In genomic region chr13:63542796-63543384, GRCm38 (mm10) we compare ENCODE assay signal across 23 mouse cellular contexts. TPM values are rescaled to one million over a fixed set of nuclear protein-coding genes. Genes with fewer than 3 reads are reported as not detected.
DNase-seq lines count a peak whose midpoint lies in the region; ATAC-seq and TF ChIP-seq lines count a peak whose summit lies in the region.
"Had no signal": no experiment of that assay in that cellular context is flagged by ENCODE, and none has a peak within 500 bp of the region (broad histone marks: within the 10 kb centered on the region; RNA-seq: fewer than 3 reads in every experiment).

No protein-coding gene starts in this region.

- H3K9ac ChIP-seq in forebrain, postnatal 0 days, result no peak overlapping the region
- H3K9ac ChIP-seq in forebrain, embryonic 14.5 days (ENCODE audit: low read length), result no peak overlapping the region
- H3K9ac ChIP-seq: heart, embryonic 15.5 days; limb, embryonic 15.5 days; liver, embryonic 14.5 days; lung, embryonic 14.5 days; midbrain, embryonic 13.5 days; neural tube, embryonic 12.5 days; stomach, embryonic 15.5 days had no signal

- no peak overlapping the region for H3K4me2 ChIP-seq in forebrain, postnatal 0 days (ENCODE audit: low read depth)
- peak overlapping the region; percentile 6; the same call in 1 of the 2 replicates for H3K4me2 ChIP-seq in forebrain, embryonic 14.5 days (ENCODE audit: low read length)
- H3K4me2 ChIP-seq: heart, embryonic 15.5 days; limb, embryonic 15.5 days; lung, embryonic 14.5 days; midbrain, embryonic 13.5 days; neural tube, embryonic 12.5 days; stomach, embryonic 15.5 days had no signal

- no peak for ATAC-seq in forebrain, postnatal 0 days
- ATAC-seq in forebrain, embryonic 14.5 days, result peak; percentile 54
- no peak for ATAC-seq in megakaryocyte progenitor cell, adult 5-6 weeks (replicated peaks; ENCODE audit: poor library complexity)
- ATAC-seq: midbrain, embryonic 13.5 days had no signal

- H3K4me3 ChIP-seq in forebrain, embryonic 10.5 days, result no peak overlapping the region
- no peak overlapping the region for H3K4me3 ChIP-seq in forebrain, postnatal 0 days (ENCODE audit: low read depth, low read length)
- no peak overlapping the region for H3K4me3 ChIP-seq in layer of hippocampus, adult 2 months
- H3K4me3 ChIP-seq in forebrain, embryonic 14.5 days (ENCODE audit: low read depth, low read length), result no peak overlapping the region
- H3K4me3 ChIP-seq: gastrocnemius, adult 2 months; heart, embryonic 15.5 days; limb, embryonic 15.5 days; megakaryocyte, embryonic 14.5 days; midbrain, embryonic 13.5 days; neural tube, embryonic 12.5 days; stomach, embryonic 15.5 days had no signal

- H3K27ac ChIP-seq in forebrain, embryonic 10.5 days, result peak overlapping the region; percentile 49; the same call in 1 of the 2 replicates
- H3K27ac ChIP-seq in forebrain, postnatal 0 days (ENCODE audit: low read depth, low read length), result no peak overlapping the region
- peak overlapping the region; percentile 74 for H3K27ac ChIP-seq in layer of hippocampus, adult 2 months
- no peak overlapping the region for H3K27ac ChIP-seq in forebrain, embryonic 14.5 days (ENCODE audit: low read depth, low read length)
- H3K27ac ChIP-seq: gastrocnemius, adult 2 months; heart, embryonic 15.5 days; limb, embryonic 15.5 days; liver, embryonic 14.5 days; midbrain, embryonic 13.5 days; neural tube, embryonic 12.5 days; stomach, embryonic 15.5 days had no signal

- no peak for DNase-seq in forebrain, embryonic 10.5 days (ENCODE audit: extremely low spot score, low spot score)
- DNase-seq in forebrain, postnatal 0 days, result no peak
- DNase-seq in kidney, adult 18-20 months, result peak; percentile 17
- DNase-seq in kidney, postnatal 10 days, result no peak
- peak in 1 of 2 experiments; percentile 17 for DNase-seq in layer of hippocampus, adult 2 months (ENCODE audit: low spot score in 2 of 2)
- no peak for DNase-seq in layer of hippocampus, adult 11-12 months (ENCODE audit: low spot score)
- peak; percentile 74 for DNase-seq in forebrain, embryonic 14.5 days (ENCODE audit: low spot score)
- DNase-seq: adrenal gland, postnatal 25 days; cerebellum, adult 11 months; cerebellum, postnatal 10 days; gastrocnemius, adult 2 months; heart, postnatal 36 days; left cerebral cortex, postnatal 4 days; lung, embryonic 14.5 days; thymus, postnatal 25 days had no signal

- peaks cover 60% of the 10 kb centered on the region for H3K4me1 ChIP-seq in forebrain, embryonic 10.5 days
- peaks cover 3% of the 10 kb centered on the region; the same call in 1 of the 2 replicates for H3K4me1 ChIP-seq in forebrain, postnatal 0 days (ENCODE audit: insufficient read depth)
- peaks cover 40% of the 10 kb centered on the region for H3K4me1 ChIP-seq in forebrain, embryonic 14.5 days (ENCODE audit: control insufficient read depth, insufficient read depth, low read length)
- H3K4me1 ChIP-seq: megakaryocyte, embryonic 14.5 days had no signal

- TF ChIP-seq CTCF in forebrain, postnatal 0 days (IDR thresholded peaks at IDR 0.05; ENCODE audit: low read depth), result no peak
- TF ChIP-seq CTCF in layer of hippocampus, adult 2 months (conservative IDR thresholded peaks at IDR 0.05), result no peak

- WGBS in forebrain, embryonic 10.5 days, result 68% methylated on average over 3 of the region's 3 CpGs
- 20% methylated on average over 3 of the region's 3 CpGs for WGBS in forebrain, postnatal 0 days
- WGBS in forebrain, embryonic 14.5 days, result 9% methylated on average over 3 of the region's 3 CpGs

- H3K27me3 ChIP-seq in forebrain, embryonic 10.5 days (ENCODE audit: poor library complexity, severe bottlenecking), result no peaks in the 10 kb centered on the region
- no peaks in the 10 kb centered on the region for H3K27me3 ChIP-seq in forebrain, postnatal 0 days (ENCODE audit: insufficient read depth, low read length)
- no peaks in the 10 kb centered on the region; the same call in none of the 2 replicates for H3K27me3 ChIP-seq in forebrain, embryonic 14.5 days (replicated peaks; ENCODE audit: control insufficient read depth, insufficient read depth, low read length)
- H3K27me3 ChIP-seq: heart, embryonic 15.5 days; limb, embryonic 15.5 days; megakaryocyte, embryonic 14.5 days; midbrain, embryonic 13.5 days; neural tube, embryonic 12.5 days; stomach, embryonic 15.5 days had no signal

- peaks cover 91% of the 10 kb centered on the region for H3K36me3 ChIP-seq in forebrain, embryonic 10.5 days (replicated peaks)
- peaks cover 45% of the 10 kb centered on the region for H3K36me3 ChIP-seq in forebrain, postnatal 0 days (ENCODE audit: insufficient read depth)
- H3K36me3 ChIP-seq in forebrain, embryonic 14.5 days (ENCODE audit: control insufficient read depth, insufficient read depth, low read length), result peaks cover 48% of the 10 kb centered on the region

- H3K9me3 ChIP-seq in forebrain, embryonic 10.5 days, result no peaks in the 10 kb centered on the region
- H3K9me3 ChIP-seq in forebrain, postnatal 0 days (ENCODE audit: low read length), result no peaks in the 10 kb centered on the region
- no peaks in the 10 kb centered on the region for H3K9me3 ChIP-seq in forebrain, embryonic 14.5 days (replicated peaks; ENCODE audit: control insufficient read depth, low read length)
- H3K9me3 ChIP-seq: heart, embryonic 15.5 days; limb, embryonic 15.5 days; megakaryocyte, embryonic 14.5 days; midbrain, embryonic 13.5 days; neural tube, embryonic 12.5 days; stomach, embryonic 15.5 days had no signal

RNA-seq across cellular contexts. Expression of gene Ptch1, which starts 30.5 kb away (rescaled TPM):
- polyA plus RNA-seq in forebrain, embryonic 10.5 days (2016; fragmentation: Nextera tagmentation; extraction: Ambion mirVana), result 21.0 and 23.6 TPM in 2 replicates
- 11.7 and 26.5 TPM in 2 replicates for total RNA-seq in forebrain, postnatal 0 days (2014; rRNA removed)
- polyA plus RNA-seq in forebrain, postnatal 0 days (2015; fragmentation: Nextera tagmentation; extraction: Ambion mirVana), result 2.7 and 4.8 TPM in 2 replicates
- 10 to 100 TPM; 43.9 to 45.4 TPM for total RNA-seq in layer of hippocampus, adult 2 months (2021)
- polyA plus RNA-seq in forebrain, embryonic 14.5 days (2014; fragmentation: Nextera tagmentation; extraction: Ambion mirVana), result 9.7 and 11.3 TPM in 2 replicates
- 8.6 and 11.6 TPM in 2 replicates for total RNA-seq in megakaryocyte progenitor cell, adult 5-6 weeks (2015)
- total RNA-seq in megakaryocyte progenitor cell, adult 5-6 weeks (2017), result 6.5 TPM in 2 replicates

RNA-seq across cellular contexts. Expression of gene Fancc, which starts 45.8 kb away (rescaled TPM):
- 22.4 and 23.9 TPM in 2 replicates for polyA plus RNA-seq in forebrain, embryonic 10.5 days (2016; fragmentation: Nextera tagmentation; extraction: Ambion mirVana)
- total RNA-seq in forebrain, postnatal 0 days (2014; rRNA removed), result 9.3 and 12.2 TPM in 2 replicates
- polyA plus RNA-seq in forebrain, postnatal 0 days (2015; fragmentation: Nextera tagmentation; extraction: Ambion mirVana), result 7.4 and 8.0 TPM in 2 replicates
- 1 to 10 TPM; 6.5 to 9.5 TPM for total RNA-seq in layer of hippocampus, adult 2 months (2021)
- polyA plus RNA-seq in forebrain, embryonic 14.5 days (2014; fragmentation: Nextera tagmentation; extraction: Ambion mirVana), result 12.8 and 13.1 TPM in 2 replicates
- total RNA-seq in megakaryocyte progenitor cell, adult 5-6 weeks (2015), result 10.0 and 11.6 TPM in 2 replicates
- total RNA-seq in megakaryocyte progenitor cell, adult 5-6 weeks (2017), result 10.1 and 16.7 TPM in 2 replicates

Comparison
In these comparisons a context has a peak if more than half of its experiments do, and no peak if none do; other contexts are left out.
1. DNase-seq: peak in kidney, adult 18-20 months (single experiment) and forebrain, embryonic 14.5 days (single experiment); none in forebrain, embryonic 10.5 days (single experiment), forebrain, postnatal 0 days (single experiment), kidney, postnatal 10 days (single experiment) and layer of hippocampus, adult 11-12 months (single experiment).
2. H3K27ac ChIP-seq: peak in forebrain, embryonic 10.5 days (single experiment) and layer of hippocampus, adult 2 months (single experiment); none in forebrain, postnatal 0 days (single experiment) and forebrain, embryonic 14.5 days (single experiment).